Mouse (Mus musculus) bone marrow, adult 2 months (tissue): Measurements from ENCODE around the gene Plcb4.

Experiments used
- CTCF ChIP-seq: fragments of 200-500 bp; IDR thresholded peaks from 2 replicates; pipeline ENCODE4 v1.5.1; 2011; ENCODE audit warnings: low read length, control low read depth; ENCODE audit not compliant: control insufficient read depth, insufficient read depth
- POLR2A ChIP-seq: fragments of 200-500 bp; IDR thresholded peaks from 2 replicates; pipeline ENCODE4 v1.6.1; 2011; ENCODE audit warnings: low read depth, mild to moderate bottlenecking, control low read depth, low read length, borderline replicate concordance; ENCODE audit not compliant: control insufficient read depth

DNA sequence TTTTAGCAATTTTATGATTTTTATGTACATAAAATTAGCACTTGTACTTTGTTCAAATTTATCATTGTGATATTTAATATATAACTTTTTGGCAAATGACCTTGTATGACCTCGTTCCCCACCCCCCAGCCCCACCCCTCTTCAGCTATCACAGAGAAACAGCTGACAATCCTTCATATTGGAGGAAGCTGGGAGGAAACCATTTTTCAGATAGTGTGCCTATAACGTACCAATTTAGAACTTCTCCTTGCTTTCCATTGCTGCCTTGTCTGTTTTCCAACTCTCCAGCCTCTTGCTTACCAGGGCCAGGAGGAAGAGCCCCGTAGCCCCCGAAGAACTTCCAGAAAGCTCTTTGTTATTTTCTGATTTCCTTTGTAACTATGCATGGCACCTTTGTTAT is 73.8 kb downstream of the Plcb4 start:
- no peak for TF ChIP-seq CTCF
- TF ChIP-seq POLR2A, result no peak
